Mouse (Mus musculus) heart, postnatal 0 days (tissue): ENCODE results near the gene Pafah1b2. TPM values are rescaled to one million over a fixed set of nuclear protein-coding genes. Genes with fewer than 3 reads are reported as not detected.
A peak's percentile ranks its signal among the peaks of the same experiment; 100 is the strongest.

ENCODE experiments used
- ATAC-seq: fragments of 200-750 bp; cut with Nextera tagmentation; 2 replicates; pipeline ENCODE4 v1.8.0; 2017; ENCODE audit warnings: low read depth, moderate number of reproducible peaks, moderate library complexity; ENCODE audit not compliant: insufficient read depth
- DNase-seq: peaks from one replicate; pipeline ENCODE4 v3.0.0-alpha.2; 2016; ENCODE audit warnings: low spot score
- H3K27ac ChIP-seq: fragments of 300-500 bp; sonication (generic); 2 replicates; pipeline ENCODE4 v1.5.1; 2014; ENCODE audit warnings: low read depth, mild to moderate bottlenecking
- H3K27me3 ChIP-seq: fragments of 300-500 bp; sonication (generic); 2 replicates; pipeline ENCODE4 v1.6.1; 2014; ENCODE audit warnings: low read length, mixed read lengths; ENCODE audit not compliant: control insufficient read depth, insufficient read depth
- H3K36me3 ChIP-seq: fragments of 300-500 bp; sonication (generic); replicated peaks from 2 replicates; pipeline ENCODE4 v1.6.1; 2014; ENCODE audit warnings: low read length, mixed read lengths; ENCODE audit not compliant: control insufficient read depth, insufficient read depth
- H3K4me1 ChIP-seq: fragments of 300-500 bp; sonication (generic); 2 replicates; pipeline ENCODE4 v1.6.1; 2014; ENCODE audit warnings: antibody characterized with exemption; ENCODE audit not compliant: control insufficient read depth, insufficient read depth
- H3K4me2 ChIP-seq: fragments of 300-500 bp; sonication (generic); 2 replicates; pipeline ENCODE4 v1.6.1; 2014; ENCODE audit warnings: low read depth, mild to moderate bottlenecking, low read length, moderate library complexity
- H3K4me3 ChIP-seq: fragments of 300-500 bp; sonication (generic); 2 replicates; pipeline ENCODE4 v1.5.1; 2014; ENCODE audit warnings: low read depth, low read length
- H3K9ac ChIP-seq: fragments of 300-500 bp; sonication (generic); replicated peaks from 2 replicates; pipeline ENCODE4 v1.6.1; 2014; ENCODE audit warnings: low read depth, low read length, mixed read lengths
- H3K9me3 ChIP-seq: fragments of 300-500 bp; sonication (generic); replicated peaks from 2 replicates; pipeline ENCODE4 v1.6.1; 2016; ENCODE audit warnings: low read length; ENCODE audit not compliant: control insufficient read depth
- CTCF ChIP-seq: IDR thresholded peaks from 2 replicates; pipeline ENCODE4 v1.5.1; 2016; ENCODE audit warnings: antibody characterized with exemption, control low read depth, low read depth
- EP300 ChIP-seq: IDR thresholded peaks from 2 replicates; pipeline ENCODE4 v1.6.1; 2016; ENCODE audit warnings: antibody characterized with exemption, low read depth
- WGBS: fragments of 180-500 bp; shearing (Covaris S2); extraction: QIAGEN DNeasy Blood & Tissue Kit; methylation state at CpG from one replicate; pipeline ENCODE4 v1.1.7; 2014; 5-methylcytosine and 5-hydroxymethylcytosine counted together
- polyA plus RNA-seq: library from polyadenylated mRNA; unstranded; fragments of >200 nt; fragmentation: Nextera tagmentation; extraction: Ambion mirVana; gene quantifications from 2 replicates; pipeline ENCODE4 v1.2.1, GENCODE M21; 2015
- total RNA-seq: library from RNA; depleted of rRNA; stranded (reverse); fragments of >200 nt; gene quantifications from 2 replicates; pipeline ENCODE4 v1.2.3, GENCODE M21; 2014; ENCODE audit warnings: low replicate concordance

The Pafah1b2 gene
- total and polyA plus RNA-seq, 2 experiments from 2014 or later: 41.0 to 92.8 TPM

GRCm38 (mm10) chr9:45955107-45955963, 57.2 kb downstream of the Pafah1b2 start, which contains the start of gene Sidt2:
Gene Sidt2 (minus strand): TSS chr9:45955258.
- peak within 1 kb of the TSS; percentile 81 for H3K4me2 ChIP-seq
- under 1% methylated on average over 48 of the region's 48 CpGs for WGBS
- H3K4me3 ChIP-seq: peak within 1 kb of the TSS; percentile 87
- TF ChIP-seq CTCF (no peak), EP300 (no peak)
- no peaks in the 10 kb centered on the region for H3K9me3 ChIP-seq
- peaks cover 19% of the 10 kb centered on the region for H3K36me3 ChIP-seq
- ATAC-seq (peak; percentile 94), DNase-seq (peak; percentile 89)
- peak within 1 kb of the TSS; percentile 93 for H3K9ac ChIP-seq
- peaks cover 12% of the 10 kb centered on the region for H3K4me1 ChIP-seq
- H3K27ac ChIP-seq: peak within 1 kb of the TSS; percentile 95
- no peaks in the 10 kb centered on the region for H3K27me3 ChIP-seq

- TF ChIP-seq EP300 (no peak), CTCF (no peak)
- DNase-seq: peak; percentile 54
- peak overlapping the region; percentile 87 for H3K4me3 ChIP-seq
- H3K4me2 ChIP-seq: peak overlapping the region; percentile 81
- H3K4me1 ChIP-seq: peaks cover 12% of the 10 kb centered on the region
- H3K9me3 ChIP-seq: no peaks in the 10 kb centered on the region
- H3K36me3 ChIP-seq: peaks cover 28% of the 10 kb centered on the region
- no peaks in the 10 kb centered on the region for H3K27me3 ChIP-seq
- H3K27ac ChIP-seq: peak overlapping the region; percentile 95
- ATAC-seq: peak; percentile 51
- peak overlapping the region; percentile 93 for H3K9ac ChIP-seq
- under 1% methylated on average over 61 of the region's 63 CpGs for WGBS
Observed at GRCm38 (mm10) chr9:45954294-45955106, 58.0 kb downstream of the Pafah1b2 start.

- Histone ChIP-seq H3K36me3 (peaks cover 35% of the 10 kb centered on the region), H3K27me3 (no peaks in the 10 kb centered on the region), H3K4me1 (peaks cover 12% of the 10 kb centered on the region), H3K9ac (peak overlapping the region; percentile 93), H3K4me2 (peak overlapping the region; percentile 81), H3K9me3 (no peaks in the 10 kb centered on the region), H3K4me3 (peak overlapping the region; percentile 87), H3K27ac (peak overlapping the region; percentile 95)
- 45% methylated on average over 13 of the region's 13 CpGs for WGBS
- DNase-seq (no peak), ATAC-seq (no peak)
- TF ChIP-seq EP300 (no peak), CTCF (no peak)
Observed at GRCm38 (mm10) chr9:45953511-45954293, 58.8 kb downstream of the Pafah1b2 start.

GRCm38 (mm10) chr9:45952890-45953289, 59.6 kb downstream of the Pafah1b2 start:
- H3K4me1 ChIP-seq: peaks cover 12% of the 10 kb centered on the region
- H3K4me3 ChIP-seq: peak overlapping the region; percentile 87; the same call in 1 of the 2 replicates
- no peak overlapping the region for H3K27ac ChIP-seq
- peaks cover 44% of the 10 kb centered on the region for H3K36me3 ChIP-seq
- WGBS: 76% methylated on average over 7 of the region's 7 CpGs
- H3K4me2 ChIP-seq: peak overlapping the region; percentile 81
- no peak for ATAC-seq
- TF ChIP-seq EP300: no peak
- no peak for TF ChIP-seq CTCF
- DNase-seq: no peak
- H3K9ac ChIP-seq: no peak overlapping the region
- no peaks in the 10 kb centered on the region for H3K9me3 ChIP-seq
- no peaks in the 10 kb centered on the region for H3K27me3 ChIP-seq

GRCm38 (mm10) chr9:45952057-45952456, 60.4 kb downstream of the Pafah1b2 start:
- H3K4me2 ChIP-seq: no peak overlapping the region
- WGBS: 93% methylated on average over 4 of the region's 4 CpGs
- TF ChIP-seq EP300: no peak
- no peak for TF ChIP-seq CTCF
- H3K9me3 ChIP-seq: no peaks in the 10 kb centered on the region
- DNase-seq (no peak), ATAC-seq (no peak)
- H3K4me1 ChIP-seq: peaks cover 12% of the 10 kb centered on the region
- no peaks in the 10 kb centered on the region for H3K27me3 ChIP-seq
- H3K27ac ChIP-seq: no peak overlapping the region
- no peak overlapping the region for H3K4me3 ChIP-seq
- H3K9ac ChIP-seq: no peak overlapping the region
- H3K36me3 ChIP-seq: peaks cover 52% of the 10 kb centered on the region
